Mouse (Mus musculus) midbrain, embryonic 11.5 days (tissue): ENCODE results near the gene Pigv. TPM values are rescaled to one million over a fixed set of nuclear protein-coding genes. Genes with fewer than 3 reads are reported as not detected.

Experiments
- ATAC-seq: fragments of 200-750 bp; cut with Nextera tagmentation; 2 replicates; pipeline ENCODE4 v1.8.0; 2017; ENCODE audit warnings: moderate TSS enrichment, moderate library complexity; ENCODE audit not compliant: low FRiP score
- DNase-seq: peaks from one replicate; pipeline ENCODE4 v3.0.0; 2015; ENCODE audit warnings: low spot score; ENCODE audit errors: missing footprints
- H3K27ac ChIP-seq: fragments of 300-500 bp; sonication (generic); 2 replicates; pipeline ENCODE4 v1.5.1; 2014; ENCODE audit warnings: low read depth, low read length
- H3K27me3 ChIP-seq: fragments of 300-500 bp; sonication (generic); 2 replicates; pipeline ENCODE4 v1.6.1; 2014; ENCODE audit warnings: mild to moderate bottlenecking, low read length, moderate library complexity, mixed read lengths; ENCODE audit not compliant: control insufficient read depth, insufficient read depth
- H3K36me3 ChIP-seq: fragments of 300-500 bp; sonication (generic); 2 replicates; pipeline ENCODE4 v1.6.1; 2014; ENCODE audit warnings: mild to moderate bottlenecking, low read length, moderate library complexity, mixed read lengths; ENCODE audit not compliant: control insufficient read depth, insufficient read depth
- H3K4me1 ChIP-seq: fragments of 300-500 bp; sonication (generic); 2 replicates; pipeline ENCODE4 v1.6.1; 2014; ENCODE audit warnings: low read length; ENCODE audit not compliant: control insufficient read depth, insufficient read depth
- H3K4me2 ChIP-seq: fragments of 300-500 bp; sonication (generic); 2 replicates; pipeline ENCODE4 v1.6.1; 2014; ENCODE audit warnings: mild to moderate bottlenecking, moderate library complexity
- H3K4me3 ChIP-seq: fragments of 300-500 bp; sonication (generic); 2 replicates; pipeline ENCODE4 v1.5.1; 2014; ENCODE audit warnings: low read depth, low read length
- H3K9ac ChIP-seq: fragments of 300-500 bp; sonication (generic); 2 replicates; pipeline ENCODE4 v1.6.1; 2014; ENCODE audit warnings: low read length
- H3K9me3 ChIP-seq: fragments of 300-500 bp; sonication (generic); 2 replicates; pipeline ENCODE4 v1.6.1; 2016; ENCODE audit warnings: low read length; ENCODE audit not compliant: control insufficient read depth
- WGBS: fragments of 180-500 bp; shearing (Covaris S2); extraction: QIAGEN DNeasy Blood & Tissue Kit; methylation state at CpG from one replicate; pipeline ENCODE4 v1.1.7; 2014; 5-methylcytosine and 5-hydroxymethylcytosine counted together
- polyA plus RNA-seq: library from polyadenylated mRNA; unstranded; fragments of >200 nt; fragmentation: Nextera tagmentation; extraction: Ambion mirVana; gene quantifications from 2 replicates; pipeline ENCODE4 v1.2.1, GENCODE M21; 2014

Gene Pigv
- polyA plus RNA-seq, 1 experiment from 2014 or later: 12.4 TPM

DNA sequence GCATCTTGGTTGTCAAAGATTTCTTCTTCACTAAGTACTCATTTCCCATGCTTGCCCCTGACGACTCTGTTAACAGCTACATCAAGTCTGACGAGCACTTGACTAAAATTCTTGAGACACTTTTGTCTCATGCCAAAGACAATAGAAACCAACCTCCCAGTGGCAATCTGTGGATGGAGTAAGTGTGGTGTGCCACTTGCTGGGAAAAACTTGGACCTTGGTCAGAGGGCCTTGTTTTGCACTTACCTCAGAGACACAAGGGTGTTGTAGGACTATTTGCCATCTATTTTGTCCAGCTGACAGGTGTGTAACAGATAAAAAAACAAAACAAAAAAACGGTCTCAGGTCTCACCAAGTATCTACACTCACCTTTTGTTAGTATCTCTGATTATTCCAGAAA, 3.7 kb upstream of the Pigv start:
- ATAC-seq: no peak
- H3K27ac ChIP-seq: peak overlapping the region; percentile 4; the same call in 1 of the 2 replicates
- no peak overlapping the region for H3K9ac ChIP-seq
- WGBS: 29% methylated on average over 3 of the region's 3 CpGs
- H3K36me3 ChIP-seq: peaks cover 11% of the 10 kb centered on the region
- H3K27me3 ChIP-seq: no peaks in the 10 kb centered on the region
- no peak for DNase-seq
- H3K9me3 ChIP-seq: no peaks in the 10 kb centered on the region
- no peak overlapping the region for H3K4me3 ChIP-seq
- H3K4me1 ChIP-seq: peaks cover 22% of the 10 kb centered on the region
- no peak overlapping the region for H3K4me2 ChIP-seq

DNA sequence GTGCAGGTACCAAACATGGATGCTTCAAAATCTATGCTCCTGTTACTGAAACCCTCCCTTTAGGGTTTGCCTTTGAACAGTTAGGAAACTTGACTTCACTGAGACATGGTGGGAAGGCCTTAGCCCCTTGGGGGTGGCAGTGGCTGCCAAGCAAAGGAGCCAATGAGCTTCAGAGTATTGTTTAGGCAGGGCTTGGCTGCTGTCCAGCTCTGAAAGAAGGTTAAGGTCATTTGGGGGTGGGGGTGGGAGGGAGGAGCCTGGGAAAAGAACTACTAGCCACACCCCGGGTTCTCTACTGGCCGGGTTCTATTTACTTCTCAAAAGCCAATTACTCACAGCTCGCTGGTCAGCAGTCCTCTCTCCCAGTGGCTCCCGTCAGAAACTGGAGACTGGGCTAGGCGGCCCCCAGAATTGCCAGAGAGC, 3.2 kb upstream of the Pigv start:
- 0% methylated on average over 5 of the region's 5 CpGs for WGBS
- Histone ChIP-seq H3K27ac (peak overlapping the region; percentile 4; the same call in 1 of the 2 replicates), H3K4me3 (no peak overlapping the region), H3K9ac (no peak overlapping the region), H3K4me2 (no peak overlapping the region), H3K9me3 (no peaks in the 10 kb centered on the region), H3K27me3 (no peaks in the 10 kb centered on the region), H3K4me1 (peaks cover 23% of the 10 kb centered on the region), H3K36me3 (peaks cover 5% of the 10 kb centered on the region)
- no peak for DNase-seq
- peak; percentile 41; the same call in 1 of the 2 replicates for ATAC-seq

DNA sequence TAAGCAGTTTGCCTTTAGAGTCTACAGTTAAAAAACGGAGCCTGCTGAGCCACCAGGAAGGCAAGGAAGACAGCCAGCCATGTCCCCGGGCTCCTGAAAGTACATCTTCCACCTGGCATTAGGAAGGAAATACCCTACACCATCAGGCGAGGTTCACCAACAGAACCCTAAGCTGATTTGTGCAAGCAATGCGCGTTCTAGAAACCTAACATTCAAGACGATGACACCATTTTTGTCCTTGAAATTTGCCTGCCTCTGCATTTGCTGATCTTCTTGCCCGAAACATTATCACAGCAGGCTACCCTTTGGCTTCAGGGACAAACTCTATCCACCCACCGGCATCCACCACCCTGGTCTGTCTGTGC, 1.9 kb upstream of the Pigv start:
- no peak overlapping the region for H3K27ac ChIP-seq
- H3K36me3 ChIP-seq: no peaks in the 10 kb centered on the region; the same call in 1 of the 2 replicates
- ATAC-seq: no peak
- no peaks in the 10 kb centered on the region for H3K27me3 ChIP-seq
- H3K4me2 ChIP-seq: no peak overlapping the region
- no peak overlapping the region for H3K4me3 ChIP-seq
- no peaks in the 10 kb centered on the region for H3K9me3 ChIP-seq
- DNase-seq: no peak
- 76% methylated on average over 8 of the region's 8 CpGs for WGBS
- no peak overlapping the region for H3K9ac ChIP-seq
- peaks cover 24% of the 10 kb centered on the region for H3K4me1 ChIP-seq

DNA sequence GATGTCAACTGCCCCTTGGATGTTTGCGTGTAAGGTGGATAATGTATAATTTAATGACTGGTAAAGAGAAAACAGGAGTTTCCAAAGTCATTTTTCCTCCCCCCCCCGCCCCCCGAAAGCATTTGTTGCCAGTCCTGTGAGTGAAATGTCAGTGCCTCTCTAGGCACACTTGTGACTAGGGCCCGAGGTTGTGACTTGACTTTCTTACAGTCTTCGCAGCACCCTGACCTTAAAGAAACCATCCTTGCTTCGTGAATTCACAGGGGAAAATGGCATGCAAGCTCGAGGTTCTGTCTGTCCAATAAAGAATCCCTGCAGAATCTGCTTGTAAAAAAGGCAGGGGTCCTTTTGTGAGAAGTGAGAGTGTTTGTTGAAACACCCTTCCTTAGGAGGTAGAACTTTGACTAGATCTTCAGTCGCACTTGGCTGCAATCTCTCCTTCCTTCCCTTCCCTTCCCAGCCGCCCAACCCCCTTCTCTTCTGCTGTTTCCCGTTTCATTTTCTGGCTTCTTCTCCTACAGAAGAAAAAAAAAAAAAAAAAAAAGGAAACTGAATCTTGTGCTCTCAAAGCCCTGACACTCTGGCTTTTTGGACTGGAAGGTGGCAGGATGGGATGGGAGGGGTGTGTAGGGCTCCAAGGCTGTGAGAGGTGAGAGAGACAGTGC, 1.4 kb upstream of the Pigv start:
- WGBS: 46% methylated on average over 10 of the region's 10 CpGs
- Histone ChIP-seq H3K4me3 (no peak overlapping the region), H3K9ac (no peak overlapping the region)

DNA sequence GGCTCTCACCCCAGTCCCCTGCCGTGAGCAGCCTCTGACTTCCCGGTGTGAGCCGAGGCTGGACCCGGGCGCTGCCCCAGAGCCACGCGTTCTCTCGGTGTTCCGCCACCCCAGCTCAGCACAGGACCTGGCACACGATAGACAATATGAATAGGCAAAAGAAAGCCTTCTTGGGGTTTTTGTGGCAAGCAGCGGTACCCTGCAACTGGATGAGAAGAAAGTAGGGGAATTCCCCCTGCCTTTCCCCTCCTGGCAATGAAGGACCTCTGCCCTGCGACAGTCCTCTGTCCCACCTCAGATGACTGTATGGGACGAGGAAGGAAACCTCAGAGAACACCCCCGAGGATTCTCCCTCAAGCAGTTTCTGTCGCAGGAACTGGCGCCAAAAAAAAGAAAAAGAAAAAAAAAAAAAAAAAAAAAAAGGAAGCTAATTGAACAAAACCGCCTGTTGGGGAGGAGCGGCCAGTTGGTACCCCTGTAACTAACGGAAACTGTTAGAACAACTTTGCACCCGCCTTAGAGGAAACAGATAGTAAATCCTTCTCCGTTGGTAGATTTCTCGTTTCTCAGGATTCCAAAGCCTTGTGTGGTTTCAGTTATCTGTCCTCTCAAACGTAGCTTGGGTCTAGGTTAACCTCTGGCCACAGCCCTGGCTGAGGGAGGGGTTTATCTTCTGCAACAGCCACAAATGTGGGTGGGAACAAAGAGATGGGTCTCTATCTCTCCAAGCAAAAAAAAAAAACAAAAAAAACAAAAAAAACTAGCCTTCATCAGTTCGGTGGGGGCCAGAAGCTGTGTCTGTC, 599 bp upstream of the Pigv start:
- no peak for ATAC-seq
- H3K27me3 ChIP-seq: no peaks in the 10 kb centered on the region
- H3K9me3 ChIP-seq: no peaks in the 10 kb centered on the region
- peak overlapping the region; percentile 73 for H3K4me3 ChIP-seq
- no peak for DNase-seq
- peak overlapping the region; percentile 56 for H3K4me2 ChIP-seq
- H3K27ac ChIP-seq: peak overlapping the region; percentile 99
- peaks cover 24% of the 10 kb centered on the region for H3K4me1 ChIP-seq
- peak overlapping the region; percentile 84 for H3K9ac ChIP-seq
- WGBS: 5% methylated on average over 24 of the region's 24 CpGs
- no peaks in the 10 kb centered on the region for H3K36me3 ChIP-seq

More for the DNA sequence above, 1.4 kb upstream of the Pigv start:
- ATAC-seq: no peak
- Histone ChIP-seq H3K27me3 (no peaks in the 10 kb centered on the region), H3K4me2 (no peak overlapping the region), H3K4me1 (peaks cover 24% of the 10 kb centered on the region), H3K27ac (no peak overlapping the region), H3K9me3 (no peaks in the 10 kb centered on the region), H3K36me3 (no peaks in the 10 kb centered on the region; the same call in 1 of the 2 replicates)
- no peak for DNase-seq

DNA sequence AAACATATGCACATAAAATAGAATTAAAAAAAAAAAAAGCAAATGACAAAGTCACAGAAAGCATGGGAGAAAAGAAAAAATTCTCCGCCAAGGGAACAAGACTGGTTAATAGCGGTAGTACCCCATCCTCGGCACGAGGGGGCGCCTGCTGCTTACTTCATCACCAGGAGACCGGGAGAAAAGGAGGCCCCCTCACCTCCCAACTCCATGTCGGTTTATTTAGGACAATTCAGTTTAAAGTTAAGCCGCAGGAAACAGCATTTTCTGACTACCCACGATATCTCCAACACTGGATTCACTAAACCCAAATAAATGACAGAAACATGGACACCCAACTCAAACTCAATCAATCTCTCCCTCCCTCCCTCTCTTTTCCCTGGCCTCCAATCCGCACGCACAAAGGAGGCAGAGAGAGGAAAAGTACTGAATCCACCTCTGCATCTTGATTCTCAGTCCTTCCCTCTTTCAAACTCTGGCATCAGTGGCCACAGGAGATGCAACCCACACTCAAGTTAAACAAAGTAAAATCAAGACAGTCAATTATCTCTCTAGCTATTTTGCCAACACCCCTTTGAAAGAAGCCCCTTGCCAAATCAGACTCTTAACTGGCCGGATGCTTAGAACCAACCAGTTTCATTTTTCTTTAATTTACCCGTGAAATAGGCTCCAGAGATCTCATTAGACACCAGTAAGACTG, 1.1 kb downstream of the Pigv start:
- H3K4me3 ChIP-seq: peak overlapping the region; percentile 73
- H3K4me1 ChIP-seq: peaks cover 19% of the 10 kb centered on the region
- no peak for ATAC-seq
- H3K9me3 ChIP-seq: no peaks in the 10 kb centered on the region
- no peaks in the 10 kb centered on the region for H3K36me3 ChIP-seq
- WGBS: 6% methylated on average over 13 of the region's 13 CpGs
- peak overlapping the region; percentile 84 for H3K9ac ChIP-seq
- peak; percentile 97 for DNase-seq
- no peaks in the 10 kb centered on the region for H3K27me3 ChIP-seq
- H3K27ac ChIP-seq: peak overlapping the region; percentile 32; the same call in 1 of the 2 replicates
- H3K4me2 ChIP-seq: peak overlapping the region; percentile 56

DNA sequence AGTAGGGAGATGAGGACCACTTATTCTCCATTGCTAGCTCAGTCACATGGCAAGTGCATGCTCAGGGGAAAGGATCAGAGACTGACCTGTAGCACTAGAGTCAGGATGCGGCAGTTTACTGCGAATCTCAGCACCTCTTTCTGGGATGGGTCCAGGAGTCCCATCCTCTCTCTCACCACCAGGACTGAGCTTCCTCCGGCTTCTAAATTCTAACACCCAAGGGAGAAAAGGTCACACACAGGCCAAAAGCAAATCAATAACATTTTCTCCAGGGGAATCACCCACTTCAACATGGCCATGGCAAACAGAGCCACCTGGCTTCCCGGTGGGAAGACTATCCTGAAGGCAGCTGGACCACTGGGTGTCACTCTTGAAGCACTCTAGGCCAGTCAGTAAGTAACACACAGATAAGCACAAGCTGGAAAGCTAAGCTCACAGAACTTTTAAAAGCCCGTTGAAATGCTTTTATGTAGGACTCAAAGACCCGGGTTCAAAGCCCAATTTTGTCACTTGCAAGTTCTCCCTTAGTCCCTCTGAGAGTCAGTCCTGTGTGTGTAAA, 2.7 kb downstream of the Pigv start:
- WGBS: 71% methylated on average over 6 of the region's 6 CpGs
- Histone ChIP-seq H3K9ac (no peak overlapping the region), H3K27ac (no peak overlapping the region)

DNA sequence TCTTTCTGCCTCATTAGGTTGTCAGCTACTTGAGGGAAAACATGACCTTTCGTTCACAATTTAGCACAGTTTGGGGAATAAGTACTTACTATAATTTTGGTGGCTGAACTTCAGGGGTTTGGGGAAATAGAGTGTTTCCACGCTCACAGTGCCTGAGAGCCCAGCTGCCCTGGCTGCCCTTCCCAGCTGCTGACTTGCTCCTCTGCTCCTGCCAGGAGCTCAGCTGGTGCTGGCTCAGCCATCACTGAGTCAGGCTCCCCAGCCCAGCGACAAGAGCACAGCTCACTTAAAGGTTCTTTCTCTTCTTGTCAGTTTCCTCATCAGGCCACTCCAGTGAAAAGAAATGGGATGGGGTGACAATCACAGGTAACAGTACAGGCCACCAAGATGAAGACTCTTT, 3.9 kb downstream of the Pigv start:
- Histone ChIP-seq H3K4me1 (peaks cover 12% of the 10 kb centered on the region), H3K27ac (no peak overlapping the region), H3K36me3 (no peaks in the 10 kb centered on the region), H3K4me3 (no peak overlapping the region), H3K27me3 (no peaks in the 10 kb centered on the region), H3K9me3 (no peaks in the 10 kb centered on the region), H3K9ac (no peak overlapping the region), H3K4me2 (no peak overlapping the region)
- no peak for ATAC-seq
- WGBS: 77% methylated on average over 3 of the region's 3 CpGs
- DNase-seq: no peak

More for the DNA sequence above, 2.7 kb downstream of the Pigv start:
- H3K27me3 ChIP-seq: no peaks in the 10 kb centered on the region
- H3K9me3 ChIP-seq: no peaks in the 10 kb centered on the region
- H3K4me1 ChIP-seq: peaks cover 15% of the 10 kb centered on the region
- no peak overlapping the region for H3K4me3 ChIP-seq
- no peak for ATAC-seq
- no peak for DNase-seq
- no peak overlapping the region for H3K4me2 ChIP-seq
- no peaks in the 10 kb centered on the region for H3K36me3 ChIP-seq
